Mouse (Mus musculus): Measurements from ENCODE around the gene Lamb1. TPM values are rescaled to one million over a fixed set of nuclear protein-coding genes. Genes with fewer than 3 reads are reported as not detected.

Lamb1 gene
- polyA plus RNA-seq, 1 experiment from 2014 or later, result 60.4 TPM

DNA sequence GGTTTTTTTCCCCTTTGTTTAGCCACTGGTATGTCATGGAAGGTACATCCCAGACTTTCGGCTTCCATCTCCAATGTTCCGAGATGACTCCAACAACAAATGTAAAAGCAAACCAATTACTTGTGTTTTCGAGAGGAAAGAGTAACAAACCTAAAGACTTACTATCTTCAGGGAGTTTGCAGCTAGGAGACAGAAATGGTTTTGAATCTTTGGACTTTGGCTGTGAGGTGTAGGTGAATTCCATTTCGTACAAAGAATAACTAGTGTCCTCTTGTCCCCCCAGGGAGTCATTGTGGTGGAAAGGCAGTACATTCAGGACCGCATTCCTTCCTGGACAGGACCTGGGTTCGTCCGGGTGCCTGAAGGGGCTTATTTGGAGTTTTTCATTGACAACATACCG, 33.5 kb downstream of the Lamb1 start:
- Histone ChIP-seq H3K27ac (ENCODE audit: low read length) (no peak overlapping the region), H3K27me3 (replicated peaks; ENCODE audit: control insufficient read depth, insufficient read depth, low read length) (no peaks in the 10 kb centered on the region), H3K4me3 (ENCODE audit: low read length) (no peak overlapping the region), H3K4me2 (ENCODE audit: low read depth, low read length) (no peak overlapping the region), H3K4me1 (ENCODE audit: control insufficient read depth, insufficient read depth, low read length) (peaks cover 20% of the 10 kb centered on the region), H3K9ac (ENCODE audit: low read depth, low read length) (no peak overlapping the region), H3K36me3 (ENCODE audit: control insufficient read depth, insufficient read depth, low read length) (peaks cover 3% of the 10 kb centered on the region), H3K9me3 (ENCODE audit: control insufficient read depth, low read length) (no peaks in the 10 kb centered on the region)
- 91% methylated on average over 8 of the region's 8 CpGs for WGBS
- ATAC-seq, result no peak

DNA sequence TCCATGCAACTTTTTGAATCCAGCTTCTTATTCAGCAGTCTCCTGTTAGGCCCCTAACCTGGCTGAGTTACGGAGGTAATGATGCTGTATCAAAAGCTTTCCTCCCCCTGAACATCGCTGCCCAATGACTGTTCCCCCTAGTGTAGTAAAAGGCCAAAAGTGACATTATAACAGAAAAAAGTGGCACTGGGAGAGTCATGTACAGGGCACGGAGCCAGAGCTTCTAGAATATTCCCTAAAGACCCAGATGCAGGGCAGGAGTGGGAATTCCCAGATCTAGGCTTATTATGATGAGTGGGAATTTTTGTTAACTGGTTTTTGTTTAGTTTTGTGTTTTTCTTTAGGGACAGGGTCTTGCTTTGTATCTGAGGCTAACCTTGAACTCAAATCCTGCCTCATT, 34.1 kb downstream of the Lamb1 start:
- WGBS, result 90% methylated on average over 3 of the region's 3 CpGs

DNA sequence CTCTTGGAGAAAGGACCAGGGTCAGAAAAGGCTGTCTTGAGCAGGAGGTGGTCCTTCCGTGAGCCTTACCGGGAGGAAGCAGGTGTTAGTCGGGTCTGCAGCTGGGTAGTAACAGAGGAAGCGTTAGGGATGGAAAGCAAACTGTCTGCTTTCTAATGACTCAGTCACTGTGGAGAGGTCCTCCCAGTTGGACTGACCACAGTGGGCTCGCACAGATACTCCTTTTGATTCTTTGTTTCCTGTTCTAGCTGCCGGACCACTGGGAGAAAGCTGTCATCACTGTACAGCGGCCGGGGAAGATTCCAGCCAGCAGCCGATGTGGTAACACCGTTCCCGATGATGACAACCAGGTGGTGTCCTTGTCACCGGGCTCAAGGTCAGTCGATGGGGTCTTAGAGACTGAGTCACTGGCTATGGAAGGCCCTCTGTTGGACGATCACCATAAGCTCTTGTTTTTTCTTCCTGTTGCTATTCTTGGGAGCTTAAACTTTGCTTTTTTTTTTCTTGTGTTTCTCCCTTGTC, 34.7 kb downstream of the Lamb1 start:
- no peak overlapping the region for H3K9ac ChIP-seq (ENCODE audit: low read depth, low read length)
- H3K4me1 ChIP-seq (ENCODE audit: control insufficient read depth, insufficient read depth, low read length), result peaks cover 10% of the 10 kb centered on the region
- no peak overlapping the region for H3K4me3 ChIP-seq (ENCODE audit: low read length)
- H3K27me3 ChIP-seq (replicated peaks; ENCODE audit: control insufficient read depth, insufficient read depth, low read length), result no peaks in the 10 kb centered on the region
- H3K36me3 ChIP-seq (ENCODE audit: control insufficient read depth, insufficient read depth, low read length), result peaks cover 8% of the 10 kb centered on the region
- no peak overlapping the region for H3K27ac ChIP-seq (ENCODE audit: low read length)
- no peak for ATAC-seq
- no peak overlapping the region for H3K4me2 ChIP-seq (ENCODE audit: low read depth, low read length)
- WGBS, result 79% methylated on average over 14 of the region's 14 CpGs
- no peaks in the 10 kb centered on the region for H3K9me3 ChIP-seq (ENCODE audit: control insufficient read depth, low read length)

More for the DNA sequence above, 34.1 kb downstream of the Lamb1 start:
- Histone ChIP-seq H3K4me3 (ENCODE audit: low read length) (no peak overlapping the region), H3K36me3 (ENCODE audit: control insufficient read depth, insufficient read depth, low read length) (peaks cover 3% of the 10 kb centered on the region), H3K4me2 (ENCODE audit: low read depth, low read length) (no peak overlapping the region), H3K4me1 (ENCODE audit: control insufficient read depth, insufficient read depth, low read length) (peaks cover 16% of the 10 kb centered on the region), H3K27ac (ENCODE audit: low read length) (no peak overlapping the region), H3K9ac (ENCODE audit: low read depth, low read length) (no peak overlapping the region), H3K9me3 (ENCODE audit: control insufficient read depth, low read length) (no peaks in the 10 kb centered on the region), H3K27me3 (replicated peaks; ENCODE audit: control insufficient read depth, insufficient read depth, low read length) (no peaks in the 10 kb centered on the region)
- no peak for ATAC-seq

DNA sequence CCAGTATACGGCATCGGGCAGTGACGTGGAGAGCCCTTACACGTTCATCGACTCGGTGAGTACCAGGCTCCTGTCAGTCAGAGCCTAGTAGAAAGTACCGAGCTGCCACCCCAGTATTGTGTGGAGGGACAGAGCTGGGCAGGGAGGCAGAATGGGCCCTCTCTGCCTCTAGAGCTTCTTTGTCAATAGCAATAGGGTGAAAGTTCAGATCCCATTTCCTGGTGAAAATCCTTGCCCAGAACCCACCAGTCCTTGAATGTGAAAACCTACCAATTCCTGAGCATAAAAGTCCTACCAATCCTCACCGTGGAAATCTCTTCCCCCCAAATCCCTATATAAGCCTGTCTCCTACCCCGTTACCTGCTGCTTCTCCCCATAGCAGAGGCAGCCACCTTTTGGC, 35.2 kb downstream of the Lamb1 start:
- Histone ChIP-seq H3K4me1 (ENCODE audit: control insufficient read depth, insufficient read depth, low read length) (peaks cover 5% of the 10 kb centered on the region; the same call in 1 of the 2 replicates), H3K27ac (ENCODE audit: low read length) (no peak overlapping the region), H3K9me3 (ENCODE audit: control insufficient read depth, low read length) (no peaks in the 10 kb centered on the region), H3K36me3 (ENCODE audit: control insufficient read depth, insufficient read depth, low read length) (peaks cover 8% of the 10 kb centered on the region), H3K4me3 (ENCODE audit: low read length) (no peak overlapping the region), H3K9ac (ENCODE audit: low read depth, low read length) (no peak overlapping the region), H3K27me3 (replicated peaks; ENCODE audit: control insufficient read depth, insufficient read depth, low read length) (no peaks in the 10 kb centered on the region), H3K4me2 (ENCODE audit: low read depth, low read length) (no peak overlapping the region)
- no peak for ATAC-seq
- 95% methylated on average over 9 of the region's 9 CpGs for WGBS

DNA sequence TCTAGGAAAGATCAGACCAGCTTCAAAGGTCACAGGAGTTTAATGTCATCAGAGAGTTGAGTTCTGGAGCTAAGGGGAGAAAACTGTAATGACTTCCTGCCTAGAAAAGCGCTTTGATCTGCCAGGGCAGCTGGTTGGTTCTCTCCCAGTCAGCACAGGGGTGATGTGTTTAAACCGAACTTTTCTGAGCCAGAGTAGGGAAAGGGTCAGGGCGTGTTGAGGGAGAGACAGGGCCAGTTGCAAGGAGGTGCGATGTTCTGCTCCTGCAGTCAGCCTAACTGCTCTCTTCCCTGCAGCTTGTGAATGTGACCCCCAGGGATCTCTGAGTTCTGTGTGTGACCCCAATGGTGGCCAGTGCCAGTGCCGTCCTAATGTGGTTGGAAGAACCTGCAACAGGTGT, 37.2 kb downstream of the Lamb1 start:
- H3K4me1 ChIP-seq (ENCODE audit: control insufficient read depth, insufficient read depth, low read length), result no peaks in the 10 kb centered on the region
- ATAC-seq, result no peak
- no peak overlapping the region for H3K27ac ChIP-seq (ENCODE audit: low read length)
- no peak overlapping the region for H3K4me3 ChIP-seq (ENCODE audit: low read length)
- 71% methylated on average over 5 of the region's 5 CpGs for WGBS
- no peak overlapping the region for H3K9ac ChIP-seq (ENCODE audit: low read depth, low read length)
- H3K36me3 ChIP-seq (ENCODE audit: control insufficient read depth, insufficient read depth, low read length), result peaks cover 16% of the 10 kb centered on the region
- no peaks in the 10 kb centered on the region for H3K9me3 ChIP-seq (ENCODE audit: control insufficient read depth, low read length)
- H3K4me2 ChIP-seq (ENCODE audit: low read depth, low read length), result no peak overlapping the region
- H3K27me3 ChIP-seq (replicated peaks; ENCODE audit: control insufficient read depth, insufficient read depth, low read length), result no peaks in the 10 kb centered on the region

DNA sequence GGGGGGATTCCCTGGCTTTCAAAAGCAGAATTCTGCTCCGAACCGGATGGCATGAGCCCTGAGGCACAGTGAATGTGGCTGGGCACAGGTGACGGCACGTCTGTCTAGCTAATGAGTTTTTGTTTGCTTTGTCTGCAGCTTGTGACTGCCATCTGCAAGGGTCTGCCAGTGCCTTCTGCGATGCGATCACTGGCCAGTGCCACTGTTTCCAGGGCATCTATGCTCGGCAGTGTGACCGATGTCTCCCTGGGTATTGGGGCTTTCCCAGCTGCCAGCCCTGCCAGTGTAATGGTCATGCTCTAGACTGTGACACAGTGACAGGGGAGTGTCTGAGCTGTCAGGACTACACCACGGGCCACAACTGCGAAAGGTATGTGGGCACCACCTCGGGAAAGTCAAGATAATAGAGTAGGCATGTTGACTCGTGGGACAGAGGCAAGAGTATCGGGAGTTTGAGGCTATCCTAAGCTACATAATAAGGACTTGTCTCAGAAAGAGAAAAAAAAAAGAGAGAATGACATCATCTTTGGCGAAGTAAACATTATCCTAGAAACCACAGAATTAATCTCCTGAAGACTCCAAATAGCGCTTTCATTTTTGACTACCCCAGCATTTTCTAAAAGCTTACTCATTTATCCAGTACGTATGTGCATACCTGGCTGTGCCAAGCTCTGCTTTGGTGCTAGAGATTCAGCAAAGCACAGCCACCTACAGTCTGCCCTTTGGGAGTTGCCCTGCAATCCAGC, 37.9 kb downstream of the Lamb1 start:
- Histone ChIP-seq H3K4me2 (ENCODE audit: low read depth, low read length) (no peak overlapping the region), H3K4me3 (ENCODE audit: low read length) (no peak overlapping the region), H3K4me1 (ENCODE audit: control insufficient read depth, insufficient read depth, low read length) (no peaks in the 10 kb centered on the region), H3K27me3 (replicated peaks; ENCODE audit: control insufficient read depth, insufficient read depth, low read length) (no peaks in the 10 kb centered on the region), H3K9me3 (ENCODE audit: control insufficient read depth, low read length) (no peaks in the 10 kb centered on the region), H3K9ac (ENCODE audit: low read depth, low read length) (no peak overlapping the region), H3K36me3 (ENCODE audit: control insufficient read depth, insufficient read depth, low read length) (peaks cover 18% of the 10 kb centered on the region), H3K27ac (ENCODE audit: low read length) (no peak overlapping the region)
- WGBS, result 78% methylated on average over 16 of the region's 16 CpGs
- ATAC-seq, result no peak

DNA sequence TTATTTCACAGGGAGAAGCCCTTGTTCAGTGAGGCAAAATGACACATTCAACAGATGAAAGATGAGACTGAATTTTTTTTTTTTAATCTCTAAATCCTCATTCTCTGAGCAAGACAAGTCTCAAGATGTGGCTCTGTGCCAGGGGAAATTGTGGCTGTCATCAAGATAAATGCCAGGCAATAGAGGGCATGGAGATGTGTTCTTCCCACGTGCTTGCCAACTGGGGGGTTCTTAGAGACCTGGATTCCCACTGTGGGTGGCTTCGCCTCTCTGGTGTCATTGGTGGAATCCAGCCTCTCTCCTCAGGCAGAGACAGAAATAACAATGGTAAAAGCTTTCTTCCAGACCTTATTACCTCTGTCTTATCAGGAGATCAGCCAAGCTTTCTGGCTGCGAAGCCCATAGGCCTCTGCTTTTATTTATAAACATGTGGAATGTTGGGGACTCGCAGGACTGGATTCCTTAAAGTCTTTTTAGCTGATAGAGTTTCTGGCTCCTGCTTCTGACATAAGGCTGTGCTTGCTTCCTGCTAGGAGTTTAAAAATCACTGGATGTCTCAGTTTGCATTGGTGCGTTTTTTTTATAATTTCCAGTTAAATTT, 41.1 kb downstream of the Lamb1 start:
- 50% methylated on average over 5 of the region's 5 CpGs for WGBS
- no peaks in the 10 kb centered on the region for H3K9me3 ChIP-seq (ENCODE audit: control insufficient read depth, low read length)
- no peak overlapping the region for H3K27ac ChIP-seq (ENCODE audit: low read length)
- H3K9ac ChIP-seq (ENCODE audit: low read depth, low read length), result no peak overlapping the region
- peaks cover 24% of the 10 kb centered on the region; the same call in 1 of the 2 replicates for H3K36me3 ChIP-seq (ENCODE audit: control insufficient read depth, insufficient read depth, low read length)
- ATAC-seq, result no peak
- no peak overlapping the region for H3K4me2 ChIP-seq (ENCODE audit: low read depth, low read length)
- no peaks in the 10 kb centered on the region for H3K4me1 ChIP-seq (ENCODE audit: control insufficient read depth, insufficient read depth, low read length)
- H3K4me3 ChIP-seq (ENCODE audit: low read length), result no peak overlapping the region
- H3K27me3 ChIP-seq (replicated peaks; ENCODE audit: control insufficient read depth, insufficient read depth, low read length), result no peaks in the 10 kb centered on the region

DNA sequence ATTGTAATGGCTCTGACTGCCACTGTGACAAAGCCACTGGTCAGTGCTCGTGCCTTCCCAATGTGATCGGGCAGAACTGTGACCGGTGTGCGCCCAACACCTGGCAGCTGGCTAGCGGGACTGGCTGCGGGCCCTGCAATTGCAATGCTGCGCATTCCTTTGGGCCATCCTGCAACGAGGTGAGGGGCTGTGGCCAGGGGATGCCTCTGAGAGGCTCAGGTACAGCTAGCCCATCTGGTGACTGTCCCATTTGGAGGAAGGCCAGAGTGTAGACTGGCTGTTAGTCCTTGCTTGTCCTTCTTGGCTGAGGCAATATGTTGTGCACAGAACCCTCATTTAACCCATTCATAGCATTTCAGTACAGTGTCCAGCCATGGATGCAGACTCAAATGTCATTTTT, 42.0 kb downstream of the Lamb1 start:
- WGBS, result 94% methylated on average over 8 of the region's 8 CpGs
- H3K4me1 ChIP-seq (ENCODE audit: control insufficient read depth, insufficient read depth, low read length), result no peaks in the 10 kb centered on the region
- H3K27ac ChIP-seq (ENCODE audit: low read length), result no peak overlapping the region
- peaks cover 22% of the 10 kb centered on the region for H3K36me3 ChIP-seq (ENCODE audit: control insufficient read depth, insufficient read depth, low read length)
- no peak overlapping the region for H3K4me3 ChIP-seq (ENCODE audit: low read length)
- no peaks in the 10 kb centered on the region for H3K27me3 ChIP-seq (replicated peaks; ENCODE audit: control insufficient read depth, insufficient read depth, low read length)
- no peak overlapping the region for H3K4me2 ChIP-seq (ENCODE audit: low read depth, low read length)
- H3K9me3 ChIP-seq (ENCODE audit: control insufficient read depth, low read length), result no peaks in the 10 kb centered on the region
- ATAC-seq, result no peak; the same call in 1 of the 2 replicates
- H3K9ac ChIP-seq (ENCODE audit: low read depth, low read length), result no peak overlapping the region

DNA sequence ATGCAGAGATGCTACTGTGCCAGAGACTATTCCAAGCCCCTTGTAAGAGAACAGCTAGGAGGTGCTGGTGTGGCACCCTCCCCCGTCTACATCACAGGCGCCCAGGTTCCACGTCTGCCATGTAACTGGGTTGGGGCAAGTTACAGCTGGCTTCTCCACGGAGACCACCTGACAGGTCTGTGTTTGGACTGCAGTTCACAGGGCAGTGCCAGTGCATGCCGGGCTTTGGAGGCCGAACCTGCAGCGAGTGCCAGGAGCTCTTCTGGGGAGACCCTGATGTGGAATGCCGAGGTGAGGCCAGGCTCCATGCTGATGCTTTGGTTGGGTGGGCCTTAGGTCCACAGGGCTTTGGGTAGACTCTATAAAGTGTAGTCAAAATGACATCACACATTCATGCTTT, 42.7 kb downstream of the Lamb1 start:
- H3K27ac ChIP-seq (ENCODE audit: low read length), result no peak overlapping the region
- peaks cover 24% of the 10 kb centered on the region for H3K36me3 ChIP-seq (ENCODE audit: control insufficient read depth, insufficient read depth, low read length)
- H3K4me3 ChIP-seq (ENCODE audit: low read length), result no peak overlapping the region
- H3K4me1 ChIP-seq (ENCODE audit: control insufficient read depth, insufficient read depth, low read length), result no peaks in the 10 kb centered on the region
- H3K27me3 ChIP-seq (replicated peaks; ENCODE audit: control insufficient read depth, insufficient read depth, low read length), result no peaks in the 10 kb centered on the region
- WGBS, result 92% methylated on average over 8 of the region's 8 CpGs
- H3K9me3 ChIP-seq (ENCODE audit: control insufficient read depth, low read length), result no peaks in the 10 kb centered on the region
- H3K9ac ChIP-seq (ENCODE audit: low read depth, low read length), result no peak overlapping the region
- no peak overlapping the region for H3K4me2 ChIP-seq (ENCODE audit: low read depth, low read length)
- no peak for ATAC-seq

Measured in intestine, embryonic 16.5 days (tissue).